Mouse (Mus musculus) embryo, embryonic 9.5 days (tissue): ENCODE data around the gene Usp12.

ENCODE experiments used
- DNase-seq: peaks from one replicate; pipeline ENCODE4 v3.0.0-alpha.2; 2017; ENCODE audit errors: extremely low spot score

The Usp12 gene

DNA sequence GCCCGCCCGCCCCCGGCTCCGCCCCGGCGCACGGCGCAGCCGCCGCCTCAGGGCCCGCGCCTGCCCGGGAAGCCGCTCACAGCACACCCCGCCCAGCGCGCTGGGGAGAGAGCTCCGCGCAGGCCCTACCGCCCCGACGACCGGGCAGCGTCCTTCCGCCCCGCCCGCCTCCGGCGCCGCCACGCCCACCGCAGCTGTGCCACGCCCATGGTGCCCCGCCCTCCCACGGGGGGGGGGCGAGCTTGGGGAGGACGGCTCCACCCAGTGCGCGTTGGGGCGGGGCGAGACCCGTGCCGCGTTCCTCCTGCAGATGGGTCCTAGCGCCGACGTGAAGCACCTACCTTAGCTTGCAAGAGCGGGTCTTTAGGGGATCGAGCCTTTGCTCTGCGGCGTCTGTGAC lies at the start of gene Usp12:
TSS of gene Usp12 (minus strand) at position 154 of the 400 bp plus-strand sequence.
- DNase-seq = peak; percentile 100

DNA sequence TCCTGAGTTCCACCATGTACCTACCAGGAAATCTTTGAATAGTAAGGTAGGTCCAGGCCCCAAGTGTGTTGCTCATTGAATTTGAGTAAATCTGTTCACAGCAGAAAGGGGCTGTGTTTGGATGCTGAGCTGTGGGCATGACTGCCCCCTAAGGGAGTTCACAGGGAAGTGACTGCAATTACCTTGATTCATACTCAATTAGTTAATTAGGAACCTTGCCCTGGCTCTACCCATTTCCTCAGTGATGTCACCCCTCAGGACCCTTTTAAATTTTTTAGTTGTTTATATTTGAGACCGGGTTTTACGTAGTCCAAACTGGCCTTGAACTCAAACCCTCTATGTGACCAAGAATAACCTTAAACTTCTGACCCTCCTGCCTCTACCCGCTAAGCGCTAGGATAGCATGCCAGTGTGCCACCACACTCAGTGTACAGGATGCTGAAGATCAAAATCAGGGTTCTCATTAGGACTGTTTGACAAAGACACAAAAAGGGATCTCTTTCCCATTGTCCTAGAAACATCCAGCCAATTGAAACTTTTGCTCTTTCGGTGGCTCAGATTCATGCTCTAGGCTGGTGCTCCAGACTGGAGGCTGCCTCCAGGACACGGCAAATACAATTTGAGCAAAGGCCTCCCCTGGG lies 49.6 kb upstream of the Usp12 start:
- DNase-seq = no peak

DNA sequence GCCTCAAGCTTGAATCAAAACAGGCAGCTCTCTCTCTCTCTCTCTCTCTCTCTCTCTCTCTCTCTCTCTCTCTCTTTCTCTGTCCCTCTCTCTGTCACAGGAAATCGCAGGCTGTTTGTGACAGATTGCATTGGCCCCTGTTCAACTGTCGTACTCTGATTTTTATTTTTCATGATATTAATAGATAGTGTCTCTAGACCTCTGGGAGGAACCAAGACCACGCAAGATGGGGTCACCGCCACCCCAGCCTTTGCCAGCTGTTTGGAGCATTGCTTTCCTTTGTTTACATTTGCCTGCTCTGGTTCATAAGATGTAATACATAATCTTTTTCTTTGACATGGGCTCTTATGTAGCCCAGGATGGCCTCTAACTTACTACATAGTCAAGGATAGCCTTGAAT lies 47.2 kb upstream of the Usp12 start:
- DNase-seq = no peak

DNA sequence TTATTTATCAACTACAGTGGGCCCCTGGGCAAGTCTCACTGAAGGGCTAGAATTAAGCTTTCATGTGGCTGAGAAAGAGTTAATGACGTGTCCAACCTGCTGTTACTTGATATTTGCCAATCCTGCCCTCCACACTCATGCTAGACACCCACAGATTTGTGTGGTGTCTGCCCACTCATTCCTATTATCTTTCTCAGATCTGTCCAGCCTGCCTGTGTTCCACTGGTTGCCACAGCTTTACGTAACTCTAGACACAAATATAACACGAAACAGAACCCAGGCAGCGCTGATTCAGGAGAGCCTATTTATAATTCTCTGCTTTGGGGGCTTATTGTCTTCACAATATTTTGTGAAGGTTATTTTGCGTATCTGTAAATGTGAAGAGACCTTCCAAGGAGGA lies 46.5 kb upstream of the Usp12 start:
- no peak for DNase-seq

DNA sequence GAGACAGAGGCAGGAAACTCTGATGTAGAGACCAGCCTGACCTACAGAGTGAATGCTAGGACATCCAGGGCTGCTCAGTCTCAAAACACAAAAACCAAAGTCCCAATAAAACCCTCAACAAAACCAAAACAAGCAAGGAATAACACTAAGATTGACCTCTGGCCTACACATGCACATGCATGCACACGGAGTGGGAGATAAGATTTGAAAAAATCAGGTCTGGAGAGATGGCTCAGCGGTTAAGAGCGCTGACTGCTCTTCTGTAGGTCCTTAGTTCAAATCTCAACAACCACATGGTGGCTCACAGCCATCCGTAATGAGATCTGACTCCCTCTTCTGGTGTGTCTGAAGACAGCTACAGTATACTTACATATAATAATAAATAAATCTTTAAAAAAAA lies 45.6 kb upstream of the Usp12 start:
- no peak for DNase-seq

DNA sequence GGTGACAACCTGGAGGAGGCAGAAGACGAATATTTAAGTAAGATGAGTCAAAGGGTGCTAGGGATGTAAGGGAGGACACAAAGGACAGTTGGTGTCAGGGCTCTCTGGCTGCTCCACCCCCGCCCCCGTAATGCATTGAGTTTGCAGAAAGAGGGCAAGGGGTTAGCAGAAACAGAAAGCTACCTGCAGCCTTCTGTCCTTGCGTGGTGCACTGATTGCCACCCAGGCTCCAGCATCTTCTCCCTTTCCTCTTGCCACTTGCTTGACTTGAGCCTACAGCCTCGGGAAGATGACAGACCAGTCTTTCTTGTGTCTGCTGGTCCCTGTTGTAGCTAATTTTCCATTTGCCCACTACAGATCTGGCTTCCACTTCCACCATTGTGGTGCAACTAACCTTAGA lies 45.0 kb upstream of the Usp12 start:
- DNase-seq = no peak

DNA sequence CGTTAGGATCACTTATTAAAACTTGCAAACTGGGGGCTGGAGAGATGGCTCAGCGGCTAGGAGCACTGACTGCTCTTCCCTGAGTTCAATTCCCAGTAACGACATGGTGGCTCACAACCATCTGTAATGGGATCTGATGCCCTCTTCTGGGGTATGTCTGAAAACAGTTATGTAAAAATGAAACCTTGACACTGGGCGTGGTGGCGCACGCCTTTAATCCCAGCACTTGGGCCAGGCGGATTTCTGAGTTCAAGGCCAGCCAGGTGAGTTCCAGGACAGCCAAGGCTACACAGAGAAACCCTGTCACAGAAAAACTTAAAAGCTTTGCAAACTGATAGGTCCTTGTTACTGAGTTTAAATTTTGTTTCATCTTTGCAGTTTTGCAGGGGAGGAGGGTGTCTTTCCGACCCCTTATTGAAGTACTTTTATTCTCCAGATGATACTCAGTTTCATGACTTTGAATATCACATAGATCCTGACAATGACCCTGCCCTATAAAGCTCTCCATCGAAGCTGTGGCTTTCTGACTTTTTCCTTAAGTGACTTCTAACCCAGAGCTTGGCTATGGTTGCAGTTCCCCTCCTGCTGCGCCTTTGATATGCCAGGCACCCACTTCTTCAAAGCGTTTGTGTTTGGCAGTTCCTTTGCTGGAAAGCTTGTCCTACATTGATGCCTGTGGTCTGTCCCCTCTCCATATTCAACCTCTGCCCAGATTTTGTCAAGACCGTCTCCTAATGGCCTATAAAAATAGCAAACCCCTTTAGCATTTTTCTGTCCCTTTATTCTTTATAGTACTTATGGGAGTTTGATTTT lies 44.2 kb upstream of the Usp12 start:
- DNase-seq = no peak

DNA sequence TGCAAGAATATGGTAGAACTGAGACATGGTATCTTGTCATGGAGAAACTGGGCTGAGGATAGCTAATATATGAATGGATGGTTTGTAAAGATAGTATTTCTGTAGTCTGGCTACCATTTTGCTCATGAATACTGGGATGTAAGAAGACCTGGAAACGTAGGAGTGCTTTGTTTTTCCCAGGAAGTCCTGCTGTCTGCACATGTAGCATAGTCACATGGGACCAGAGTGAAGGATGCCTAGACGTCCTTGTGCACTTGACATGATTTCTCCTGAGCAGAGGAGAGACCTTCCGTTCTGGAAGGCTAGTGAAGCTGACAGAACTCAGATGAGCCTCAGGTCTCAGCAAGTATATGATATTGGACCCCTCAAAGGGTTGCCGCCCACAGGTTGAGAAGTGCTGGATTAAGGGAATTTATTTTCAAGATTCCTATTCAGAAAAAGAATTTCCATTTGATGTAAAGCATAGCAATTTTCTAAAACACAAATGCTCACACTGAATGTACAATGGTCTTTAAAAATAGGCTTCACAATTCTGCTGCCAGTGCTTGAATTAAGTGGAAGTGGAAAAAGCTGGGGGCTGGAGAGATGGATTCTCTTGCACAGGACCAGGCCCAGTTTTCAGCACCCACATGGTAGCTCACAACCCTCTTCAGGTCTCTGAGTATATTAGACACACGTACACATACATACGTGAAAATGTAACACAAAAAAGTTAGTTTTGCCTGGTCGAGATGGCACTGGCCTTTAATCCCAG lies 43.3 kb upstream of the Usp12 start:
- no peak for DNase-seq

DNA sequence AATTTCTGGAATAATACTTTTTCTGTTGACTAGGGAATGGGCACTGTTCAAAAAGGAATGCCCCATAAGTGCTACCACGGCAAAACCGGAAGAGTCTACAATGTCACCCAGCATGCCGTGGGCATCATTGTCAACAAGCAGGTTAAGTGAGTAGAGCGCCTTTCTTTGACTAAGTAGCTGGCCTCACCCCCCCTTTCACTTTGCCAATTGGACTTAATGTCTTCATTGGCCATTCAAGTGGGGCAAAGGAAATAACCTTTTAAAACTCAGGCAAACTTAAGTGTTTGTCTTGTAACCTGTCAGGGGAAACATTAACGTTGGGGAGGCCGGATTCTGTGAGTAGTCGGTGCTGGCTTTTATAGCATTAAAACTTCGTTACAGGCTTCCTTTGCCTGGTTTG lies 40.2 kb upstream of the Usp12 start:
- DNase-seq = no peak

DNA sequence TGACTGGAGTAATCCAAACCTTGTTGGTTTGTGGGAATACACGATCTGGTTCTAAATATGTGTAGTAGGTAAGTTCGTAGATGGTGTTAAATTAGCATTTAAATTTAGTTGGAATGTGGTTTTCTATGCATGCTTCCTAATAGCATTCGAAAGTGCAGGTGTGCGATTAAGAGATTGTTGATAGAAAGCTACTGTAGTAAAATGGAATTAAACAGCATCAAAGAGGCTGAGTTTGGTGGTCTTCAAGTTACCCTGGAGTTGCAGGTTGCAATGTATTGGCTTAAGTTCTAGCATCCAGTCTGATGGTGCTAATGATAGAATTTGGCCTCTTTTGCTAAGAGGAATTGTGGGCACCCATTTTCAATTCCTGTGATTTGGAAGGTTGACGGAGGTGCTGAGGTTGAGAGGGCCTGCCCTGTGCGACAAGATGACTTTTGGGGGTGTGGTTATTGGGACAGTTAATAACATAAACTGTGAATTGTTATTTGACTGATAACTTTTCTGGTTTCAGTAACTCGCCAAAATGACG lies 38.9 kb upstream of the Usp12 start:
- DNase-seq = no peak

DNA sequence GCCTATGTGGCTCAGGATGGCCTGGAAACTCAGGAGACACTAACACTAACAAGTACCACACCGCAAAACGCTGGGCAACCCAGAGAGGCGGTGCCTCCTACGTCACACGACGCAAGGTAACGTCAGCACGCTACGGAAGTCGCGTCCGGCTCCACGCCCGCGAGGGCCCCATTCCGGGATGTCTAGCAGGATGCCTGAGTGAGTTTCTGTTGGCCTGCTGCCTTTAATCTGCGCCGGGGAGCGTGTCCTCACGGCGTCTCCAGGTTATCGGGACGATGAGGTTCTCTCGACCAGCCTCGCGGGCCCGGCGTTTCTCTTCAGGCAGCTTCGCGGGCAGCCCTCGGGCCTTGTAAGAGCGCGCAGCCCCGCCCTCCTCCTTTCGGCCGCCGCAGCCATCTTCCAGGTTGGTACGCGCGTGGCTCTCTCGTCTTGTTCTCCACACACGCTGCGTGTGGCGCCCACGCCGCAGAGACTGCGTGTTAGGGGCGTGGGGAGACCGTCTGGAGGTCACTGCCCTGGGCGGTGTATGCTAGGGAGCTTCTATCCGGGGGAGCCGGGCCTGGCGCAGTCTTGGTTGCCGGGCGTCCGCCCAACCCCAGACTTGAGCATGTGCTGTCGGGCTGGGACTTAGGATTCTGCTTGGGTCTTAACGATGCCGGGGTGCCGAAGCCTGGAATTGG lies 38.1 kb upstream of the Usp12 start, which contains the start of gene Rpl21:
TSS of gene Rpl21 (plus strand) at position 122 of the 680 bp plus-strand sequence.
- peak; percentile 96 for DNase-seq

DNA sequence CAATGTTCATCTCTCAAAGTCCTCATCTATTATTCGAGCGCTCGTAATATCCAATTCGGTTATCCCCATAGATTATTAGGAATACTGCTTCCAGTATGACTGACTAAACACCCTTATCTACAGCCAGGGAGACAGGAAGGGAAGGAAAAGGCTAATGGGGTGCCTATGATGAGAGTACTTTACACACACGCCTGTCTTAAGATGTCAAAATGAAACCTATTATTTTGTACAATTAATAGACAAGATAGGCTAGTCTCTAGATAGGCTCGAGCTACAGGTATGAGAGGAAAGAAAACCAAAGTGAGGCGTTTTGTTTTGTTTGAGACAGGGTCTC lies 37.6 kb upstream of the Usp12 start:
- DNase-seq = no peak

DNA sequence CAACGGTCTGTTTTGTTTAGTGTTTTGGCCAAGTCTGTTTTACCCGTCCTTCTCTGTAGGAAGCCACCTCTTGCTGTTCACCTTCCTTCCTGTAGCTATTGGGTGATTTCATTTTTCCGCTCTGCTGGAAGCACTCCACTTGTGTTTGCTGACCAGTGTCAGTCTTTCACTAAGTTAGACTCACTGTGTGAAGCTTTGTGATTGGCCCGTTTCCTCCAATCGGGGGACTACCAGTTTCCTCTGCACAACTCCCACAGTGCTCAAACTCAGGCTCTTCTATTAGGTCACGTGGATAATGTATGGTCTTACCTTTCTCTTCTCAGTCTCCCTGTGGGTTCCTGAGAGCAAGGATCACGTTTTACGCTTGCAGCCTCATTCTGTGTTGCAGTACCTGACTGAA lies 34.7 kb upstream of the Usp12 start:
- DNase-seq = no peak

DNA sequence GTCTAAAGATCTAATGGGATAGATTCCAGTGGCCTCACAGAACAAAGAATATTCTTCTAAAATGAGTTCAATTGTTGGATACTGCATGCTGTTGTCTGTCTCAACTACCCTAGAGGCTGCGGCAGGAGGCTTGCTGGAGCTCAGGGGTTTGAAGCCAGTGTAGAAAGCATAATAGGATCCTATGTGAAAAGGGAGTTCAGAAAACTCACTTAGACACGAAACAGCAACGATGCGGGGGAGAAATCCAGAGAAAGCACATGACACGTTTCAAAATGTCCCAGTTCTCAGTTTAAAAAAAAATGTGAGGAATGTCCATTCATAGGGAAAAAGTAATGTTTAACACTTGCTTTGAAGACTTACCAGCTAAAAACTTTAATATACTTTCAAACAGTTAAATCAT lies 28.2 kb upstream of the Usp12 start:
- DNase-seq = no peak

DNA sequence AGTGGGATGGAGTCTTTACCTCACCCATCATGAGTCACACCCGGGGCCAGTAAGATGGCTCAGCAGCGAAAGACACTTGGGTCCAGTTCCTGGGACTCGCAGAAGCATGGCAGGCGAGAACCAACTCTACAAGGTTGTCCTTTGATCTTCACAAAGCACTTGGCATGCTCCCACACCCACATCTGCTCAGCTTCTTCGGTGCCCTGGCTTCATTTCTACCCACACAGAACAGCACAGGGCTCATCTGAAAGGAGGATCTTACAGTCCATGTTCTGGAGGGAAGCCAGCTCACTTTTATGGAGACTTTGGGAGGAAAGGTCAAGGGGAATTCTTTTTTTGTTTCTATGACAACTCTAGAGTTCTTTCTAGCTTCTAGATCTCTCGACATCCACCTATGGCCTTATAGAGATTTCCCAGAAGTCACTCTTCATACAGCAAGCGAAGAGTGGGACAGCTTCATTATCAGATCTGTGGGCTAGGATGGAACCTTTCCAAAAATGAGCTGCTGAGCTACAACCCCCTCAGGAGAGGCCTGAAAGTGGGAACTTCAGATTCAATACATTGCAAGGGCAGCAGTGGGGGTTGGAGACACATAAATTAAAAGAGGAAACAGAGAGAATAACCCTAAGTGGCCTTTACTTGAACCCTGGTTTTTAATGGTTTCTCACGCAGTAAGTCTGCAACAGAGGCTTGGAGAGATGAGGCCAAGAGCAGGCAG lies 24.3 kb upstream of the Usp12 start:
- DNase-seq = no peak

DNA sequence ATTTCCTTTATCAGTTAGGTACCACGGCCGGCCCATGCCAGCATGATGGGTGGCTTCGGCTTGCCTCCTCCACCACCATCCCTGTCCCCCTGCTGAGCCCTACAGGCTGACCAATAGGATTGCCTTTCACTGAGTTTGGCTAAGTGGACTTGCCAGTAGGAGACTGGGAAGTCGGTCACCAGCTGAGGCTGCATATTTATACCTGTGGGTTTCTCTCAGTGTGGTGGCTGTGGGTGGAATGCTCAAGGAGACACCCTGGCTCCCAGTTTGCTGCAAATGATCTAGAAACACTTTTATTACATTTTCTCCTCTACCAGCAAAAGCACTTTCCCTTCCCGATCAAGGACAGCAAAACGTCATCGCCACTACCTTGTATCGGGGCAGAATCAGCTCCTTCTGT lies 22.8 kb upstream of the Usp12 start:
- DNase-seq = no peak

DNA sequence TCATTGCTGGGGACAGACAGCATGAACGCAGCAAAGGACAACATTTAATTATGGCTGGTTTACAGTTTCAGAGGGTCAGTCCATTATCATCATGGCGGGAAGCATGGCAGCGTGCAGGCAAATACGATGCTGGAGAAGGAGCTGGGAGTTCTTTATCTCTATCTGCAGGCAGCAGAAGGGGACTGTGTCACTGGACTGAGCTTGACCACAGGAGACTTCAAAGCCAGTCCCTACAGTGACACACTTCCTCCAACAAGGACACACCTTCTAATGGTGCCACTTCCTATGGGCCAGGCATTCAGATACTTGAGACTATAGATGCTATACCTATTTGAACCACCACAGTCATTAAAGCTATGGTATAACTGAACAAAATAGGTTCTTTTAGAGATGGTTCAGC lies 20.6 kb upstream of the Usp12 start:
- no peak for DNase-seq

DNA sequence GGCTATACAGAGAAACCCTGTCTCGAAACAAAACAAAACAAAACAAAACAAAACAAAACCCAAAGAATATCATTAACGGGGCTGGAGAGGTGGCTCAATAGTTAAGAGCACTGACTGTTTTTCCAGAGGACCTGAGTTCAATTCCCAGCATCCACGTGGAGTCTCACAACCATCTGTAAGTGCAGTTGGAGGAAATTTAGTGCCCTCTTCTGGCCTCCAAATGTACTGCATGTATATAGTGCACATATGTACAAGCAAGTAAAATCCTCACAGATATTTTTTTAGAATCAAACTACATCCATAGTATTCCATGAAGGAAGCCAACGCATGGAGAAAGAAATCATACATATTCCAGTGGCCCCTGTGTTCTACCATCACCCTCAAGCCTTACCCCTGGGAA lies 18.6 kb upstream of the Usp12 start:
- DNase-seq = no peak

DNA sequence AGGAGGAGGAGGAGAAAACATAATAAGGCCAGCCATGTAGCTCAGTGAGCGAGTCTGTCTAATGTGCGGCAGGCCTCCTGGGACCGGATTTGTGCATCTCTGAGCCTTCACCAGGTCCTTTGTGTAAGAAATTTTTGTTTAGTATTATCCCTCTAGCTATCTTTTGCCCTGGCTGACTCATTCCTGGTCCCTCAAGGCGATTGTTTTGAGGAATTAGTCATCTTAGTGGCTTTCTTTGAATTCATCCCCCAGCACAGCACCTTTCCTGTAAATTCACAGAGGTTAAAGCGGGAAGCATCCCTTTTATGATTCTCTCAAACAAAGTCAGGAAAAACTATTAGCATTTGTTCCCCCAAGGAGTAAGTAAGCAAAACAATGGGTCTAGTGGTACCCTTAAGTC lies 18.1 kb upstream of the Usp12 start:
- no peak for DNase-seq

DNA sequence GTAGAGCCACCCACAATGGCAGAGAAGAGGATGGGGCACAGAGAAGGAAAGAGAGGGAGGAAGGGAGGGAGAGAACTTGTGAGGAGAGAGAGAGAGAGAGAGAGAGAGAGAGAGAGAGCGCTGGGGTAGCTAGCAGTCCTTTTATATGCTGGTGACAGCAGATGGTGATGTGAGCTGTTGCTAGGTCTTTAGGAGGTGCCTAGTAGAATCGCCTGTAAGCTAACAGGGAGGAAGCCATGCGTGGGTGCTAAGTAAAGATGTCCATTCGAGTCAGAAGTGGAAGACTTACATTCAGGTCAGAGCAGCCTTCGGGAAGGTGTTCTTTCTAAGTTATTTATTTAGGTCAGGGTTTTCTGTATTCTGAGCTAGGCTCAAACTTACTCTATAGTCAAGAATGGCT lies 15.1 kb upstream of the Usp12 start:
- no peak for DNase-seq

DNA sequence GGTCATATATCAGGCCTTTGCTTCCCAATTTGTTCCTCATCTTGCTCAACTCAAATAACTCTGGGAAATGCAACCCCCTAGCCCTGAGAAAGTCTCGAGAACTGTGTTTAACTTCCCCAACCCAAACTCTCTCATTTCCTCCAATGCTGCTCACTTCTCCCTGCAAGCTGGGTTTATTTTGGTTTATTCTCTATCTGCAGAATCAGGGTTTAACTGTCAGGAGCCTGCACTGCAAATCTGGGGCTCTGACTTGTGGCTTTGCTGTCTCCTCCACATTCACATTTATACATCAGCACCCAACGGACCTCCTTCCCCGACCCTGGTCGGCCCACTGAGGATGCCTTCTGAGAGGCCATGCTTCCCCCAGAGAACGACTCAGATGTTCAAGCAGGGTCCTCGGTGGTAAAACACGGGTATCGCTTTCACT lies 11.2 kb upstream of the Usp12 start:
- no peak for DNase-seq
